33 mouse cellular contexts compared by ENCODE assay signal in genomic region chr6:65906657-65907182, GRCm38 (mm10). TPM values are rescaled to one million over a fixed set of nuclear protein-coding genes. Genes with fewer than 3 reads are reported as not detected.
"Had no signal": no experiment of that assay in that cellular context is flagged by ENCODE, and none has a peak within 500 bp of the region (broad histone marks: within the 10 kb centered on the region; RNA-seq: fewer than 3 reads in every experiment).

No protein-coding gene starts in this region.

- ATAC-seq: forebrain, embryonic 13.5 days; forebrain, embryonic 14.5 days; forebrain, embryonic 15.5 days; forebrain, embryonic 16.5 days; forebrain, postnatal 0 days had no signal

- DNase-seq: cerebellum, adult 18-20 months; cerebellum, adult 2 months; cerebellum, adult 8-10 months; cerebellum, adult 9-10 months; cerebellum, adult 9-11 months; cerebellum, postnatal 10 days; cerebellum, postnatal 14 days; cerebellum, postnatal 25 days; cerebellum, postnatal 36 days; embryo, embryonic 11 days; forebrain, postnatal 0 days; gastrocnemius, adult 2 months; gastrocnemius, postnatal 10 days; gastrocnemius, postnatal 14 days; gastrocnemius, postnatal 25 days; gastrocnemius, postnatal 36 days; heart, adult 11 months had no signal

- H3K4me2 ChIP-seq: embryonic facial prominence, embryonic 12.5 days; embryonic facial prominence, embryonic 13.5 days; embryonic facial prominence, embryonic 15.5 days; forebrain, embryonic 12.5 days; forebrain, embryonic 13.5 days; forebrain, embryonic 15.5 days had no signal

- H3K9ac ChIP-seq: embryonic facial prominence, embryonic 12.5 days; embryonic facial prominence, embryonic 13.5 days; embryonic facial prominence, embryonic 15.5 days; forebrain, embryonic 12.5 days; forebrain, embryonic 13.5 days; forebrain, embryonic 15.5 days; forebrain, postnatal 0 days had no signal

- H3K4me3 ChIP-seq: embryonic facial prominence, embryonic 10.5 days; embryonic facial prominence, embryonic 12.5 days; embryonic facial prominence, embryonic 13.5 days; embryonic facial prominence, embryonic 15.5 days; erythroblast, embryonic 14.5 days; forebrain, embryonic 10.5 days; forebrain, embryonic 12.5 days; forebrain, embryonic 13.5 days; forebrain, embryonic 15.5 days; gastrocnemius, adult 2 months had no signal

- H3K9me3 ChIP-seq: embryonic facial prominence, embryonic 10.5 days; embryonic facial prominence, embryonic 12.5 days; embryonic facial prominence, embryonic 13.5 days; embryonic facial prominence, embryonic 15.5 days; forebrain, embryonic 12.5 days; forebrain, embryonic 13.5 days; forebrain, embryonic 15.5 days had no signal

- H3K27ac ChIP-seq: embryonic facial prominence, embryonic 10.5 days; embryonic facial prominence, embryonic 12.5 days; embryonic facial prominence, embryonic 13.5 days; embryonic facial prominence, embryonic 15.5 days; forebrain, embryonic 10.5 days; forebrain, embryonic 12.5 days; forebrain, embryonic 13.5 days; forebrain, embryonic 15.5 days; gastrocnemius, adult 2 months had no signal

- H3K36me3 ChIP-seq: forebrain, embryonic 12.5 days; forebrain, embryonic 15.5 days had no signal

- H3K4me1 ChIP-seq: embryonic facial prominence, embryonic 10.5 days; embryonic facial prominence, embryonic 12.5 days; embryonic facial prominence, embryonic 13.5 days; embryonic facial prominence, embryonic 15.5 days; forebrain, embryonic 10.5 days; forebrain, embryonic 12.5 days; forebrain, embryonic 13.5 days; forebrain, embryonic 15.5 days had no signal

- H3K27me3 ChIP-seq: embryonic facial prominence, embryonic 12.5 days; embryonic facial prominence, embryonic 13.5 days; embryonic facial prominence, embryonic 15.5 days; forebrain, embryonic 12.5 days; forebrain, embryonic 13.5 days; forebrain, embryonic 15.5 days had no signal

RNA-seq across cellular contexts. Expression of gene 4930544G11Rik, which starts 45.7 kb away (rescaled TPM):
- polyA plus RNA-seq: cerebellum, adult 2 months; cortical plate, adult 2 months; embryonic facial prominence, embryonic 10.5 days; embryonic facial prominence, embryonic 11.5 days; embryonic facial prominence, embryonic 12.5 days; embryonic facial prominence, embryonic 13.5 days; embryonic facial prominence, embryonic 14.5 days; embryonic facial prominence, embryonic 15.5 days; erythroblast, embryonic 14.5 days; forebrain, embryonic 10.5 days; forebrain, embryonic 11.5 days; forebrain, embryonic 12.5 days; forebrain, embryonic 13.5 days; forebrain, embryonic 14.5 days; forebrain, embryonic 15.5 days; forebrain, embryonic 16.5 days; forebrain, postnatal 0 days; frontal cortex, adult 2 months had no signal
